Mouse (Mus musculus) olfactory bulb, adult 2 months (tissue): ENCODE measurements around the gene Psmg1. TPM values are rescaled to one million over a fixed set of nuclear protein-coding genes. Genes with fewer than 3 reads are reported as not detected.
A peak's percentile ranks its signal among the peaks of the same experiment; 100 is the strongest.
"Not testable (repeated sequence)": the region's sequence is repeated elsewhere in the genome, so short reads cannot be mapped to it uniquely, and the experiment has no call there.

Source experiments
- H3K27ac ChIP-seq: fragments of 200-500 bp; 2 replicates; pipeline ENCODE4 v1.5.1; 2012; ENCODE audit warnings: low read depth, low read length; ENCODE audit not compliant: insufficient read depth
- H3K4me1 ChIP-seq: fragments of 200-500 bp; 2 replicates; pipeline ENCODE4 v1.6.1; 2012; ENCODE audit warnings: low read length; ENCODE audit not compliant: control insufficient read depth, insufficient read depth
- H3K4me3 ChIP-seq: fragments of 200-500 bp; 2 replicates; pipeline ENCODE4 v1.5.1; 2012; ENCODE audit warnings: mild to moderate bottlenecking, low read depth, low read length, moderate library complexity; ENCODE audit not compliant: insufficient read depth
- CTCF ChIP-seq: fragments of 200-500 bp; IDR thresholded peaks from 2 replicates; pipeline ENCODE4 v1.5.1; 2012; ENCODE audit warnings: low read depth, mild to moderate bottlenecking, low read length, moderate library complexity; ENCODE audit not compliant: insufficient read depth
- POLR2A ChIP-seq: fragments of 200-500 bp; IDR thresholded peaks from 2 replicates; pipeline ENCODE4 v1.6.1; 2012; ENCODE audit warnings: mild to moderate bottlenecking, low read depth, low read length, moderate library complexity; ENCODE audit not compliant: insufficient read depth
- WGBS: fragments of 180-500 bp; shearing (Covaris S2); methylation state at CpG from one replicate; pipeline ENCODE4 v1.1.7; 2018; 5-methylcytosine and 5-hydroxymethylcytosine counted together
- polyA plus RNA-seq: library from polyadenylated mRNA; stranded (reverse); fragments of >200 nt; gene quantifications from 2 replicates; pipeline ENCODE4 v1.2.4, GENCODE M21; 2012; ENCODE audit warnings: low replicate concordance; ENCODE audit not compliant: missing spikeins, insufficient read depth, insufficient read length

The Psmg1 gene
- polyA plus RNA-seq, 1 experiment = not detected

- no peak overlapping the region for H3K27ac ChIP-seq
- WGBS = 53% methylated on average over 11 of the region's 11 CpGs
- TF ChIP-seq POLR2A (no peak), CTCF (no peak)
- H3K4me1 ChIP-seq = no peaks in the 10 kb centered on the region
- no peak overlapping the region for H3K4me3 ChIP-seq
These were observed 26.2 kb downstream of the Psmg1 start for GRCm38 (mm10) chr16:95964427-95965023.

- 84% methylated on average over 1 of the region's 1 CpGs for WGBS
- H3K4me3 ChIP-seq, H3K4me1 ChIP-seq, H3K27ac ChIP-seq: not testable (repeated sequence)
These were observed 29.3 kb downstream of the Psmg1 start for GRCm38 (mm10) chr16:95961484-95961883.

GRCm38 (mm10) chr16:95960689-95961088 is 30.1 kb downstream of the Psmg1 start:
- H3K27ac ChIP-seq, H3K4me3 ChIP-seq, H3K4me1 ChIP-seq: not testable (repeated sequence)
- 98% methylated on average over 2 of the region's 2 CpGs for WGBS

DNA sequence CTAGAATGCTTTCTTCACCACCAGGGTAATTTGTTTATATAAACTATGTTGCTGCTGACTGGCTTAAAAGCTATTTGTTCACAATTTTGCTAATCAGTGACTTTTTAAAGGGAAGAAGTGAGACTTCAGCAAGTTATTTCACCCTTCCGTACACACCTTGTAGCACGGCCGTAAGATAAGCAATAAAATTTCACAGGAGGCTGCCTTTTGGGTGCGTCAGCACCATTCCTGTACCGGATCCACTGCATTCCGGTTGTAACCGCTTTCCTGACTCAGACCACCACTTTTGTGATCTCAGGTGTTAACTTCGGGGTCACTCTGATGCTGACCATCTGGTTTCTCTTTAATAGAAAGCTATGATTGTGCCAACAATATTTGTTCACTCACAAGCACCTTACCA is 32.7 kb downstream of the Psmg1 start:
- TF ChIP-seq CTCF (no peak), POLR2A (no peak)
- 90% methylated on average over 8 of the region's 8 CpGs for WGBS

DNA sequence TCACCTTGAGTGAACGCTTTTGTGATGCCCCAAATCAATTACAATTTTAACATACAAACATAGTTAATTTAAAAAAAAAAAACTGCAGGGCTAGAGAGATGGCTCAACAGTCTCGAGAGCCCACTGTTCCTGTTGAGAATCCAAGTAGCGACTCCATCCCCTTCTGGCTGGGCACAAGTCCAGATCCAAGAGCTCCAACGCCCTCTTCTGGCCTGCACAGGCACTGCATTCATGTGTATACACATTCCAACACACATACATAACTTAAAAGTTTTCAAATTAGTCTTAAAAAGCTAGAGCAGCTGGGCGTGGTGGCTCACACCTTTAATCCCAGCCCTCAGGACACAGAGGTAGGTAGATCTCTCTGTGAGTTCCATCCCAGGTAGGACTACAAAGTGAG is 34.1 kb downstream of the Psmg1 start:
- no peak overlapping the region for H3K4me3 ChIP-seq
- TF ChIP-seq POLR2A = no peak
- TF ChIP-seq CTCF = no peak
- H3K4me1 ChIP-seq = no peaks in the 10 kb centered on the region
- no peak overlapping the region for H3K27ac ChIP-seq
- 54% methylated on average over 5 of the region's 5 CpGs for WGBS

More for the DNA sequence above, 32.7 kb downstream of the Psmg1 start:
- H3K4me3 ChIP-seq = no peak overlapping the region
- H3K4me1 ChIP-seq = no peaks in the 10 kb centered on the region
- no peak overlapping the region for H3K27ac ChIP-seq

GRCm38 (mm10) chr16:95955716-95956346 is 34.9 kb downstream of the Psmg1 start:
- H3K4me3 ChIP-seq = no peak overlapping the region
- 89% methylated on average over 5 of the region's 5 CpGs for WGBS
- TF ChIP-seq CTCF (no peak), POLR2A (no peak)
- H3K27ac ChIP-seq = no peak overlapping the region
- H3K4me1 ChIP-seq = no peaks in the 10 kb centered on the region

DNA sequence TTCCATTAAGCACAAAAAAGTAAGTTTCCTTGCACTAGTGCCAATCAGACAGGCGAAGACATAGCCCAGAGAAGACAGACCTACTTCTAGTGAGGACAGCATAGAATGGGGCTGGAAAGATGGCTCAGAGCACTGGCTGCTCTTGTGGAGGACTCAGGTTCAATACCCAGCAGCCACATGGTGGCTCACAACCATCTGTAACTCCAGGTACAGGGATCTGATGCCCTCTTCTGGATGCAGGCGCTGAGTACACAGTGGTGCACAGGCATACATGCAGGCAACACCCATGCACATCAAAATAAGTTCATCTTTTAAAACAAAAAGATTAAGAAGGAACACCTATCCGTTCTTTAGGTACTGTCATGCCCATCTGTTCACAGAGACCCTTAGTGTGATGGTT is 36.4 kb downstream of the Psmg1 start:
- Histone ChIP-seq H3K27ac (no peak overlapping the region), H3K4me3 (no peak overlapping the region), H3K4me1 (no peaks in the 10 kb centered on the region)
- TF ChIP-seq CTCF = no peak
- no peak for TF ChIP-seq POLR2A
- WGBS = 88% methylated on average over 3 of the region's 3 CpGs

GRCm38 (mm10) chr16:95953159-95953650 is 37.6 kb downstream of the Psmg1 start:
- 94% methylated on average over 4 of the region's 4 CpGs for WGBS
- no peak overlapping the region for H3K27ac ChIP-seq
- TF ChIP-seq POLR2A (no peak), CTCF (no peak)
- H3K4me1 ChIP-seq = no peaks in the 10 kb centered on the region
- no peak overlapping the region for H3K4me3 ChIP-seq

GRCm38 (mm10) chr16:95951471-95951870 is 39.3 kb downstream of the Psmg1 start:
- Histone ChIP-seq H3K27ac (no peak overlapping the region), H3K4me3 (no peak overlapping the region), H3K4me1 (no peaks in the 10 kb centered on the region)
- TF ChIP-seq POLR2A = no peak
- no peak for TF ChIP-seq CTCF
- WGBS = 98% methylated on average over 2 of the region's 2 CpGs

DNA sequence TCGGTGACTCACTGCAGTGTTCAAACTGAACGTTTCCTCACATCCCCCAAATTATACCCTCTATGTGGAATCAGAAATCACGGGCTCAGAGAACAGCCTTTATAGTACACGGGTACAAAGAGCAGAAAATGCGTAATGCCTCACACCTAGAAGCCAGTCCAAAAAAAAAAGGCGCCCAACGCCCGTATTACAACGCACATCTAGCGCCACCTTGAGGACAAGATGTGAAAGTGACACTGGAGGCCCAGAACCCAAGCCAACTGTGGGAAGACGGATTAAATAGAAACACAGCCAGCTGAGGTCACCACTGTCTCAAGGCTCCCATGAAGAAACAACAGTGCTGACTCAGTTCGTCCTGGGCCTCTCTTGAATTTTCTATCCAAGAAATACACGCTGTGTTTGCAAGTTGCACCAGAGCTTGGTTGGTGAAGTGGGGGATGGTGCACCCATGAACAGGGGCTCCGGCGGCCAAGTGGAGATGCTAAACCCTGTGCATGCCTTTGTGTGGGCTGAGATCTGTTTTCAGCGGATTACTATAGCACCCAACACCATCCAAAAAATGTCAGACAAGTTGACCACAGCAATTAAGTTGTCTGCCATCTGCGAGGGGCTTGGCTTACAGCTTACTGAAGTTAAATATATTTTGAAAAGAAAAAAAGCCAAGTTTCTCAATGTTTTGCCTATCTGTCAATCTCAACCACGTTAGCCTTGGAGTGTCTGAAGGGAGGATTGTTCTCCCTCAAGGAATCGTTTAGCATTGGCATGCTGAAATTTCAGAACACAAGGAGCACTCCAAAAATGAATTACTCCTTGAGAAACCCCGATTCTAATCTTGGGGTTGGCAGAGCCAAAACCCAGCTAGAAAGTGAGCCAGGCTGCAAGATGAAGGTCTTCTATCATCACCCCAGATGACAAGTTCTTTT is 45.1 kb downstream of the Psmg1 start:
- H3K4me3 ChIP-seq = no peak overlapping the region
- peaks cover 6% of the 10 kb centered on the region for H3K4me1 ChIP-seq
- no peak overlapping the region for H3K27ac ChIP-seq
- no peak for TF ChIP-seq POLR2A
- peak; percentile 70 for TF ChIP-seq CTCF
- WGBS = 6% methylated on average over 20 of the region's 20 CpGs
